In the genomic region with DNA sequence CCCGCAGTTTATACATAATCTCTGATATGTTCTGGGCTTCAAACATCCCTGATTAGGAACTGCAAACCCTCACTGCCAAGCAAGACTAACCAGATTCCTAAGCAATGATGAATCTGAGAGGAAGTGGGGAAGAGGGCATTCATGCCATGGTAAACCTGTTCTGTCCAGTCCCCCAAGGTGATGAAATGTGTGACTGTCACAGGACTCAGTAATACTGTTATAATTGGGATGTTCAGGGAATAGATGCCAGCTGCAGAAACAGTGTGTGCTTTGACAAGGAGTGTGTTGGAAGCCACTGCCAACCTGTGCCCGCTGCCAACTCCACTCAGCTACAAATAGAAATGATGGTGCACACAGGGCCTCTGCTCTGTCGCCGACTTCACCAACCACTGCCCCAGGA, we compare ENCODE assay signal across 8 mouse cellular contexts.
A peak's percentile ranks its signal among the peaks of the same experiment; 100 is the strongest.
DNase-seq lines count a peak whose midpoint lies in the region; ATAC-seq and TF ChIP-seq lines count a peak whose summit lies in the region.
"Had no signal": no experiment of that assay in that cellular context is flagged by ENCODE, and none has a peak within 500 bp of the region (broad histone marks: within the 10 kb centered on the region; RNA-seq: fewer than 3 reads in every experiment).

No protein-coding gene starts in this region.

- peak; percentile 9 for DNase-seq in testis, postnatal 14 days (ENCODE audit: low spot score)
- no peak for DNase-seq in testis, postnatal 10 days (ENCODE audit: low spot score)
- peak; percentile 74 for DNase-seq in gastrocnemius, adult 2 months
- DNase-seq in layer of hippocampus, adult 9-10 months (ENCODE audit: low spot score), result peak; percentile 10
- DNase-seq in urinary bladder, postnatal 36 days (ENCODE audit: low spot score in 2 of 2), result peak; percentile 31 to 34

- H3K9me3 ChIP-seq in liver, embryonic 12.5 days (replicated peaks), result no peaks in the 10 kb centered on the region
- no peaks in the 10 kb centered on the region for H3K9me3 ChIP-seq in kidney, embryonic 16.5 days (ENCODE audit: low read length)
- H3K9me3 ChIP-seq: hindbrain, embryonic 15.5 days had no signal

- H3K27ac ChIP-seq in gastrocnemius, adult 2 months, result no peak overlapping the region
- H3K27ac ChIP-seq in liver, embryonic 12.5 days, result no peak overlapping the region
- no peak overlapping the region for H3K27ac ChIP-seq in kidney, embryonic 16.5 days (ENCODE audit: low read length)
- H3K27ac ChIP-seq: hindbrain, embryonic 15.5 days had no signal

- H3K9ac ChIP-seq in liver, embryonic 12.5 days, result no peak overlapping the region
- no peak overlapping the region for H3K9ac ChIP-seq in kidney, embryonic 16.5 days (replicated peaks; ENCODE audit: low read length)
- H3K9ac ChIP-seq: hindbrain, embryonic 15.5 days had no signal

- H3K4me3 ChIP-seq in gastrocnemius, adult 2 months, result no peak overlapping the region
- H3K4me3 ChIP-seq in liver, embryonic 12.5 days, result no peak overlapping the region
- no peak overlapping the region for H3K4me3 ChIP-seq in kidney, embryonic 16.5 days (ENCODE audit: low read length)
- H3K4me3 ChIP-seq: hindbrain, embryonic 15.5 days had no signal

- H3K36me3 ChIP-seq in liver, embryonic 12.5 days, result no peaks in the 10 kb centered on the region
- H3K36me3 ChIP-seq in kidney, embryonic 16.5 days (ENCODE audit: insufficient read depth, low read length), result no peaks in the 10 kb centered on the region
- H3K36me3 ChIP-seq: hindbrain, embryonic 15.5 days had no signal

- TF ChIP-seq CTCF in gastrocnemius, adult 2 months (IDR thresholded peaks at IDR 0.05), result no peak

- 76% methylated on average over 4 of the region's 4 CpGs for WGBS in liver, embryonic 12.5 days (ENCODE audit: insufficient replicate concordance)
- WGBS in kidney, embryonic 16.5 days, result 89% methylated on average over 4 of the region's 4 CpGs

- intact Hi-C loops in gastrocnemius, adult 2 months (cut with DNase I), result no loop called here

- H3K4me2 ChIP-seq in liver, embryonic 12.5 days, result no peak overlapping the region
- H3K4me2 ChIP-seq in kidney, embryonic 16.5 days (replicated peaks; ENCODE audit: low read depth, low read length), result no peak overlapping the region
- H3K4me2 ChIP-seq: hindbrain, embryonic 15.5 days had no signal

- ATAC-seq in liver, embryonic 12.5 days, result no peak
- no peak for ATAC-seq in kidney, embryonic 16.5 days (ENCODE audit: low FRiP score, low TSS enrichment)

- no peaks in the 10 kb centered on the region for H3K4me1 ChIP-seq in liver, embryonic 12.5 days
- no peaks in the 10 kb centered on the region for H3K4me1 ChIP-seq in kidney, embryonic 16.5 days (ENCODE audit: insufficient read depth, low read length)
- H3K4me1 ChIP-seq: hindbrain, embryonic 15.5 days had no signal

- H3K27me3 ChIP-seq in liver, embryonic 12.5 days (replicated peaks), result no peaks in the 10 kb centered on the region
- H3K27me3 ChIP-seq in kidney, embryonic 16.5 days (ENCODE audit: insufficient read depth, low read length), result no peaks in the 10 kb centered on the region
- H3K27me3 ChIP-seq: hindbrain, embryonic 15.5 days had no signal
